Mouse (Mus musculus) stomach, postnatal 0 days (tissue): ENCODE data around the gene Cmtm7.

Experiments
- CTCF ChIP-seq: IDR thresholded peaks from 2 replicates; pipeline ENCODE4 v1.5.1; 2016; ENCODE audit warnings: antibody characterized with exemption, low read depth, mild to moderate bottlenecking, moderate library complexity
- EP300 ChIP-seq: optimal IDR thresholded peaks from 2 replicates; pipeline ENCODE3; 2016; ENCODE audit warnings: antibody characterized with exemption

- TF ChIP-seq CTCF (no peak), EP300 (no peak)
These were observed 22.9 kb downstream of the Cmtm7 start for GRCm38 (mm10) chr9:114758801-114759200.
